Mouse (Mus musculus): ENCODE results near the gene Lck. TPM values are rescaled to one million over a fixed set of nuclear protein-coding genes. Genes with fewer than 3 reads are reported as not detected.

The Lck gene
- total and polyA plus RNA-seq, 3 experiments = 2.7 to 6.9 TPM; not detected in 1

GRCm38 (mm10) chr4:129557256-129557808 is 16.1 kb downstream of the Lck start (continued):
- TF ChIP-seq TCF12 (IDR thresholded peaks at IDR 0.05; ENCODE audit: low read depth, low read length) = peak; percentile 91
- TF ChIP-seq CHD2 (IDR thresholded peaks at IDR 0.05; ENCODE audit: low read length) = no peak
- no peak for TF ChIP-seq ZMIZ1 (IDR thresholded peaks at IDR 0.05; ENCODE audit: low read depth, low read length)
- no peak for TF ChIP-seq POLR2AphosphoS2 (IDR thresholded peaks at IDR 0.05; ENCODE audit: low read length)
- TF ChIP-seq TBP (IDR thresholded peaks at IDR 0.05; ENCODE audit: low read depth, low read length) = no peak
- no peak for TF ChIP-seq MYC (IDR thresholded peaks at IDR 0.05; ENCODE audit: low read depth, low read length)
- no peak for TF ChIP-seq POLR2AphosphoS5 (IDR thresholded peaks at IDR 0.05; ENCODE audit: borderline replicate concordance, low read depth, low read length)
- no peak for TF ChIP-seq CHD1 (IDR thresholded peaks at IDR 0.05; ENCODE audit: low read depth, low read length)
- TF ChIP-seq RAD21 (IDR thresholded peaks at IDR 0.05; ENCODE audit: low read depth, low read length) = no peak
- TF ChIP-seq UBTF (IDR thresholded peaks at IDR 0.05; ENCODE audit: borderline replicate concordance, insufficient read depth, low read depth, low read length) = no peak
- no peak for TF ChIP-seq NRF1 (IDR thresholded peaks at IDR 0.05; ENCODE audit: insufficient read depth, low read depth, low read length, poor library complexity, severe bottlenecking)
- no peak for TF ChIP-seq SIN3A (IDR thresholded peaks at IDR 0.05; ENCODE audit: low read length)
- TF ChIP-seq GABPA (IDR thresholded peaks at IDR 0.05; ENCODE audit: low read depth, low read length) = no peak
- no peak; the same call in 1 of the 2 replicates for TF ChIP-seq ETS1 (IDR thresholded peaks at IDR 0.05; ENCODE audit: low read depth, low read length)
- TF ChIP-seq RCOR1 (IDR thresholded peaks at IDR 0.05; ENCODE audit: low read depth, low read length) = peak; percentile 26; the same call in 1 of the 2 replicates
- TF ChIP-seq MEF2A (IDR thresholded peaks at IDR 0.05; ENCODE audit: extremely low read depth, insufficient replicate concordance, low read depth, low read length, poor library complexity, severe bottlenecking) = no peak
- no peak for TF ChIP-seq NELFE (IDR thresholded peaks at IDR 0.05; ENCODE audit: low read depth, low read length)
- no peak for TF ChIP-seq MAFK (IDR thresholded peaks at IDR 0.05; ENCODE audit: borderline replicate concordance, low read depth, low read length)

GRCm38 (mm10) chr4:129556532-129557223 is 16.8 kb downstream of the Lck start:
- TF ChIP-seq ZMIZ1 (IDR thresholded peaks at IDR 0.05; ENCODE audit: low read depth, low read length) = no peak
- no peak for TF ChIP-seq USF1 (IDR thresholded peaks at IDR 0.05; ENCODE audit: low read depth, low read length)
- no peak for TF ChIP-seq MAX (IDR thresholded peaks at IDR 0.05; ENCODE audit: low read length)
- no peak for TF ChIP-seq NRF1 (IDR thresholded peaks at IDR 0.05; ENCODE audit: insufficient read depth, low read depth, low read length, poor library complexity, severe bottlenecking)
- no peak for TF ChIP-seq USF2 (IDR thresholded peaks at IDR 0.05; ENCODE audit: borderline replicate concordance in 1 of 2, insufficient read depth in 1 of 2, low read depth in 1 of 2, low read length in 2 of 2)
- peak; percentile 15; the same call in 1 of the 2 replicates for TF ChIP-seq SIN3A (IDR thresholded peaks at IDR 0.05; ENCODE audit: low read length)
- no peak for TF ChIP-seq RAD21 (IDR thresholded peaks at IDR 0.05; ENCODE audit: low read depth, low read length)
- no peak for TF ChIP-seq CTCF (IDR thresholded peaks at IDR 0.05 in 2 of 3, conservative IDR thresholded peaks at IDR 0.05 in 1 of 3; ENCODE audit: control insufficient read depth in 1 of 3, insufficient read depth in 1 of 3, low read depth in 2 of 3, low read length in 3 of 3, poor library complexity in 1 of 3, severe bottlenecking in 1 of 3)
- no peak for TF ChIP-seq JUND (IDR thresholded peaks at IDR 0.05; ENCODE audit: low read depth, low read length)
- no peak for TF ChIP-seq GABPA (IDR thresholded peaks at IDR 0.05; ENCODE audit: low read depth, low read length)
- no peak for TF ChIP-seq MEF2A (IDR thresholded peaks at IDR 0.05; ENCODE audit: extremely low read depth, insufficient replicate concordance, low read depth, low read length, poor library complexity, severe bottlenecking)
- no peak for TF ChIP-seq ZC3H11A (IDR thresholded peaks at IDR 0.05; ENCODE audit: low read depth, low read length)
- no peak for TF ChIP-seq ETS1 (IDR thresholded peaks at IDR 0.05; ENCODE audit: low read depth, low read length)
- peak; percentile 49; the same call in 1 of the 2 replicates for TF ChIP-seq NELFE (IDR thresholded peaks at IDR 0.05; ENCODE audit: low read depth, low read length)
- 0 out of 2 replicates have a peak, but pooled peaks have one; percentile 18 for TF ChIP-seq MXI1 (IDR thresholded peaks at IDR 0.05; ENCODE audit: low read depth, low read length)
- 0 out of 2 replicates have a peak, but pooled peaks have one; percentile 3 for TF ChIP-seq TCF12 (IDR thresholded peaks at IDR 0.05; ENCODE audit: low read depth, low read length)
- no peak for TF ChIP-seq BHLHE40 (IDR thresholded peaks at IDR 0.05; ENCODE audit: borderline replicate concordance, low read depth, low read length)
- no peak for TF ChIP-seq ELF1 (IDR thresholded peaks at IDR 0.05; ENCODE audit: low read depth, low read length)
- peak; percentile 40 to 72; a peak in 1 of 4 replicates for TF ChIP-seq POLR2A (IDR thresholded peaks at IDR 0.05; ENCODE audit: control insufficient read depth in 1 of 2, insufficient read depth in 1 of 2, low read depth in 1 of 2, low read length in 2 of 2, poor library complexity in 1 of 2)
- no peak for TF ChIP-seq CHD2 (IDR thresholded peaks at IDR 0.05; ENCODE audit: low read length)
- 0 out of 2 replicates have a peak, but pooled peaks have one; percentile 24 for TF ChIP-seq TBP (IDR thresholded peaks at IDR 0.05; ENCODE audit: low read depth, low read length)
- Histone ChIP-seq H3K27ac (ENCODE audit: control insufficient read depth, low read depth, low read length) (no peak overlapping the region), H3K27me3 (ENCODE audit: control insufficient read depth in 1 of 2, insufficient read depth in 2 of 2, low read length in 2 of 2) (no peaks in the 10 kb centered on the region), H3K4me1 (ENCODE audit: control insufficient read depth in 1 of 2, insufficient read depth in 2 of 2, low read length in 2 of 2) (peaks cover 0 to 15% of the 10 kb centered on the region in 2 experiments; a peak in 2 of 4 replicates), H3K79me2 (ENCODE audit: control insufficient read depth, insufficient read depth, low read length, poor library complexity) (peaks cover 1% of the 10 kb centered on the region; the same call in 1 of the 2 replicates), H3K36me3 (ENCODE audit: control insufficient read depth in 1 of 2, insufficient read depth in 2 of 2, low read length in 2 of 2) (peaks cover 0 to 2% of the 10 kb centered on the region in 2 experiments; a peak in 2 of 4 replicates), H3K9ac (ENCODE audit: control insufficient read depth, low read depth, low read length, poor library complexity, severe bottlenecking) (peak overlapping the region; percentile 73), H3K9me3 (replicated peaks; ENCODE audit: insufficient read depth, low read length) (no peaks in the 10 kb centered on the region), H3K4me3 (ENCODE audit: control insufficient read depth in 1 of 2, insufficient read depth in 1 of 2, low read depth in 2 of 2, low read length in 2 of 2) (peak overlapping the region; percentile 71 to 89)
- DNase-seq (ENCODE audit: low read depth, low spot score) = peak; percentile 92
